Mouse (Mus musculus) CH12.LX (cell line): ENCODE data around the gene Srd5a3. TPM values are rescaled to one million over a fixed set of nuclear protein-coding genes. Genes with fewer than 3 reads are reported as not detected.

Experiments used
- DNase-seq: peaks from one replicate; pipeline ENCODE4 v3.0.0-alpha.2; 2013; ENCODE audit errors: extremely low read depth
- H3K27ac ChIP-seq: 2 replicates; pipeline ENCODE4 v1.5.1; 2012; ENCODE audit warnings: low read depth, mild to moderate bottlenecking, control low read depth, moderate library complexity; ENCODE audit not compliant: insufficient read depth
- H3K27me3 ChIP-seq: replicated peaks from 2 replicates; pipeline ENCODE3; 2012; ENCODE audit warnings: inconsistent platforms
- H3K36me3 ChIP-seq, 2 experiments: replicated peaks in 1 of 2; 2 replicates each; pipeline versions ENCODE3 to v1.6.1; 2012; ENCODE audit warnings: inconsistent platforms in 1 of 2, low read length in 1 of 2, mild to moderate bottlenecking in 1 of 2, mixed read lengths in 1 of 2, moderate library complexity in 1 of 2; ENCODE audit not compliant: control insufficient read depth in 1 of 2, insufficient read depth in 1 of 2
- H3K4me1 ChIP-seq, 2 experiments: 2 replicates each; pipeline ENCODE4 v1.6.1; 2012; ENCODE audit warnings: inconsistent platforms in 1 of 2, moderate library complexity in 1 of 2; ENCODE audit not compliant: insufficient read depth in 2 of 2, control insufficient read depth in 1 of 2
- H3K4me2 ChIP-seq: 2 replicates; pipeline ENCODE4 v1.6.1; 2012; ENCODE audit warnings: low read depth, mild to moderate bottlenecking, control low read depth; ENCODE audit not compliant: poor library complexity, insufficient read depth, severe bottlenecking
- H3K4me3 ChIP-seq, 3 experiments: fragments of 150-350 bp in 1 of 3; sonication (generic) in 1 of 3; replicated peaks in 1 of 3; 2 replicates each; pipeline versions ENCODE3 to v1.5.1; 2011 to 2012; ENCODE audit warnings: low read depth in 2 of 3, low read length in 2 of 3, mild to moderate bottlenecking in 2 of 3, moderate library complexity in 2 of 3, control low read depth in 1 of 3, improper control_type of control experiment in 1 of 3, inconsistent platforms in 1 of 3, mixed read lengths in 1 of 3; ENCODE audit not compliant: poor library complexity in 1 of 3
- H3K79me2 ChIP-seq: replicated peaks from 2 replicates; pipeline ENCODE4 v1.6.1; 2012; ENCODE audit warnings: mild to moderate bottlenecking, moderate library complexity; ENCODE audit not compliant: control insufficient read depth, poor library complexity, insufficient read depth, severe bottlenecking; ENCODE audit errors: extremely low read depth
- H3K9ac ChIP-seq: 2 replicates; pipeline ENCODE4 v1.6.1; 2012; ENCODE audit warnings: low read depth, mild to moderate bottlenecking, control low read depth, moderate library complexity; ENCODE audit not compliant: insufficient read depth
- H3K9me3 ChIP-seq: replicated peaks from 2 replicates; pipeline ENCODE3; 2012; ENCODE audit warnings: low read length, inconsistent platforms, mixed read lengths
- CHD1 ChIP-seq: IDR thresholded peaks from 2 replicates; pipeline ENCODE4 v1.6.1; 2012; ENCODE audit warnings: low read depth, low read length, improper control_type of control experiment, inconsistent platforms
- CHD2 ChIP-seq: IDR thresholded peaks from 2 replicates; pipeline ENCODE4 v1.6.1; 2011; ENCODE audit warnings: low read length, improper control_type of control experiment
- CTCF ChIP-seq, 2 experiments: IDR thresholded peaks in 1 of 2; conservative IDR thresholded peaks in 1 of 2; 2 replicates each; pipeline ENCODE4 v1.5.1; 2011 to 2012; ENCODE audit warnings: low read depth in 2 of 2, low read length in 2 of 2, improper control_type of control experiment in 1 of 2, inconsistent platforms in 1 of 2, mild to moderate bottlenecking in 1 of 2, moderate library complexity in 1 of 2
- ETS1 ChIP-seq: conservative IDR thresholded peaks from 2 replicates; pipeline ENCODE4 v1.6.1; 2012; ENCODE audit warnings: low read depth, mild to moderate bottlenecking, inconsistent platforms, low read length, improper control_type of control experiment, moderate library complexity
- GABPA ChIP-seq: IDR thresholded peaks from 2 replicates; pipeline ENCODE4 v1.6.1; 2012; ENCODE audit warnings: low read depth, low read length, improper control_type of control experiment, inconsistent platforms; ENCODE audit not compliant: insufficient replicate concordance
- HCFC1 ChIP-seq: IDR thresholded peaks from 2 replicates; pipeline ENCODE4 v1.6.1; 2012; ENCODE audit warnings: low read depth, mild to moderate bottlenecking, inconsistent platforms, low read length, improper control_type of control experiment
- JUND ChIP-seq: conservative IDR thresholded peaks from 2 replicates; pipeline ENCODE4 v1.6.1; 2011; ENCODE audit warnings: low read depth, low read length, improper control_type of control experiment
- KAT2A ChIP-seq: IDR thresholded peaks from 2 replicates; pipeline ENCODE4 v1.6.1; 2012; ENCODE audit warnings: low read length, improper control_type of control experiment, inconsistent platforms; ENCODE audit not compliant: insufficient replicate concordance
- MAX ChIP-seq: IDR thresholded peaks from 2 replicates; pipeline ENCODE4 v1.6.1; 2011; ENCODE audit warnings: low read length, improper control_type of control experiment
- MAZ ChIP-seq: IDR thresholded peaks from 2 replicates; pipeline ENCODE4 v1.6.1; 2012; ENCODE audit warnings: low read depth, mild to moderate bottlenecking, inconsistent platforms, low read length, improper control_type of control experiment, moderate library complexity
- MEF2A ChIP-seq: IDR thresholded peaks from 2 replicates; pipeline ENCODE4 v1.6.1; 2014; ENCODE audit warnings: low read depth, mild to moderate bottlenecking, inconsistent platforms, low read length, improper control_type of control experiment, borderline replicate concordance
- MXI1 ChIP-seq: IDR thresholded peaks from 2 replicates; pipeline ENCODE4 v1.6.1; 2011; ENCODE audit warnings: mild to moderate bottlenecking, low read depth, low read length, improper control_type of control experiment
- MYC ChIP-seq: IDR thresholded peaks from 2 replicates; pipeline ENCODE4 v1.6.1; 2011; ENCODE audit warnings: low read depth, mild to moderate bottlenecking, improper control_type of control experiment, low read length
- NELFE ChIP-seq: IDR thresholded peaks from 2 replicates; pipeline ENCODE4 v1.6.1; 2011; ENCODE audit warnings: low read depth, low read length, improper control_type of control experiment
- NRF1 ChIP-seq: IDR thresholded peaks from 2 replicates; pipeline ENCODE4 v1.6.1; 2014; ENCODE audit warnings: low read depth, mild to moderate bottlenecking, inconsistent platforms, low read length, improper control_type of control experiment, moderate library complexity
- PAX5 ChIP-seq: IDR thresholded peaks from 2 replicates; pipeline ENCODE4 v1.6.1; 2012; ENCODE audit warnings: low read length, inconsistent platforms, mixed read lengths
- POLR2A ChIP-seq: IDR thresholded peaks from 2 replicates; pipeline ENCODE4 v1.6.1; 2011; ENCODE audit warnings: low read depth, mild to moderate bottlenecking, improper control_type of control experiment, low read length
- POLR2AphosphoS2 ChIP-seq: IDR thresholded peaks from 2 replicates; pipeline ENCODE4 v1.6.1; 2011; ENCODE audit warnings: low read depth, low read length, improper control_type of control experiment
- RAD21 ChIP-seq: IDR thresholded peaks from 2 replicates; pipeline ENCODE4 v1.6.1; 2011; ENCODE audit warnings: low read depth, mild to moderate bottlenecking, low read length, improper control_type of control experiment, moderate library complexity
- TBP ChIP-seq: conservative IDR thresholded peaks from 2 replicates; pipeline ENCODE4 v1.6.1; 2011; ENCODE audit warnings: low read depth, low read length, improper control_type of control experiment
- TCF12 ChIP-seq: IDR thresholded peaks from 2 replicates; pipeline ENCODE4 v1.6.1; 2014; ENCODE audit warnings: low read depth, mild to moderate bottlenecking, inconsistent platforms, low read length, improper control_type of control experiment
- ZC3H11A ChIP-seq: IDR thresholded peaks from 2 replicates; pipeline ENCODE4 v1.6.1; 2012; ENCODE audit warnings: low read depth, mild to moderate bottlenecking, inconsistent platforms, low read length, improper control_type of control experiment
- ZKSCAN1 ChIP-seq: IDR thresholded peaks from 2 replicates; pipeline ENCODE4 v1.6.1; 2012; ENCODE audit warnings: low read depth, inconsistent platforms, low read length, improper control_type of control experiment, borderline replicate concordance
- ZMIZ1 ChIP-seq: IDR thresholded peaks from 2 replicates; pipeline ENCODE4 v1.6.1; 2012; ENCODE audit warnings: low read depth, mild to moderate bottlenecking, inconsistent platforms, low read length, improper control_type of control experiment
- ZNF384 ChIP-seq: IDR thresholded peaks from 2 replicates; pipeline ENCODE4 v1.6.1; 2012; ENCODE audit warnings: low read depth, low read length, improper control_type of control experiment, inconsistent platforms
- dilution Hi-C: fragments of 300-500 bp; cut with MboI; formaldehyde crosslinking; loops from 2 replicates; pipeline ENCODE4 v1.14.3; 2020; ENCODE audit warnings: low sequenced_read_pairs; ENCODE audit not compliant: extremely low pct_unique_long_range_greater_than_20kb, extremely low pct_ligation_motif_present
- in situ Hi-C: fragments of 300-500 bp; cut with MboI; formaldehyde crosslinking; loops from 3 replicates; pipeline ENCODE4 v1.14.3; 2019; ENCODE audit warnings: low sequenced_read_pairs, low pct_ligation_motif_present, low pct_unique_long_range_greater_than_20kb, mixed read lengths
- polyA plus RNA-seq: library from polyadenylated mRNA; unstranded; fragments of >175 nt; gene quantifications from 2 replicates; pipeline ENCODE4 v1.2.1, GENCODE M21; 2012; ENCODE audit warnings: low read depth; ENCODE audit not compliant: insufficient read length
- total RNA-seq, 2 experiments: library from RNA; depleted of rRNA; stranded (reverse); fragments of 300-350 nt in 1 of 2; fragments of >200 nt in 1 of 2; gene quantifications; 2 replicates each; pipeline ENCODE4 v1.2.3; 2012 to 2014

Srd5a3 gene
- total and polyA plus RNA-seq, 3 experiments, result 10.4 to 19.9 (median 18.8) TPM

DNA sequence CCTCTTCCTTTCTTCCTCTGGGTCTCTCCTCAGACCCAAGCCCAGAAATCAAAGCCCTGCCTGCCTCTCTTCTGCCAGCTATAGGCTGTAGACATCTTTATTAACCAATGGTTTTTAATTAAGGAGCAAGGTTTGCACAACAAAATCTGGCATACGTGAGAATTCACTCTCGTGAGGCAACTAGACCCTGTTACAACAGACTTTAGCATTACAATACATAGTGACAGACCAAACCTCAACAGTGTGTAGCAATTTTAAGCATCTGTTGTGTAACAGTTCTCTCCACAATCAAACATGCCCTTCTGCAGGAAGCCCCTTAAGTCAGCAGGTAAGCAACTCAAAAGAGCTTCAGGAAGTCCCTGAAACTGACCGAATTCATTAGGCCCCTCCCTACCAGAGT lies 3.8 kb upstream of the Srd5a3 start:
- DNase-seq, result no peak
- no peaks in the 10 kb centered on the region for H3K36me3 ChIP-seq
- in situ Hi-C loops, result no loop called here
- H3K27ac ChIP-seq, result no peak overlapping the region
- 0 out of 2 replicates have a peak, but pooled peaks cover under 1% of the 10 kb centered on the region for H3K79me2 ChIP-seq
- no peaks in the 10 kb centered on the region for H3K27me3 ChIP-seq
- no peaks in the 10 kb centered on the region for H3K9me3 ChIP-seq
- no peak overlapping the region for H3K4me3 ChIP-seq
- no peak overlapping the region for H3K9ac ChIP-seq
- dilution Hi-C loops, result no loop called here
- no peak overlapping the region for H3K4me2 ChIP-seq
- TF ChIP-seq ZMIZ1, result no peak
- TF ChIP-seq MAX, result no peak
- no peak for TF ChIP-seq CHD1
- TF ChIP-seq JUND, result no peak
- no peak for TF ChIP-seq CTCF (conservative IDR thresholded peaks at IDR 0.05 in 1 of 2, IDR thresholded peaks at IDR 0.05 in 1 of 2; ENCODE audit: low read depth in 2 of 2, low read length in 2 of 2)
- TF ChIP-seq CHD2, result no peak
- TF ChIP-seq MAZ, result no peak
- TF ChIP-seq PAX5, result no peak
- TF ChIP-seq ETS1, result no peak
- TF ChIP-seq HCFC1, result no peak
- no peak for TF ChIP-seq ZKSCAN1
- TF ChIP-seq MEF2A, result no peak
- no peak for TF ChIP-seq ZNF384
- no peak for TF ChIP-seq TCF12
- TF ChIP-seq KAT2A, result no peak
- TF ChIP-seq NELFE, result no peak
- no peak for TF ChIP-seq ZC3H11A
- no peak for TF ChIP-seq NRF1
- no peak for TF ChIP-seq MXI1
- H3K4me1 ChIP-seq, result peaks cover 3 to 17% of the 10 kb centered on the region in 2 experiments; a peak in 3 of 4 replicates

- in situ Hi-C loops (no loop called here), dilution Hi-C loops (no loop called here)
- Histone ChIP-seq H3K79me2 (0 out of 2 replicates have a peak, but pooled peaks cover 2% of the 10 kb centered on the region), H3K27ac (no peak overlapping the region), H3K36me3 (peaks cover 0 to 3% of the 10 kb centered on the region in 2 experiments), H3K4me1 (peaks cover 3 to 19% of the 10 kb centered on the region in 2 experiments; a peak in 3 of 4 replicates), H3K9me3 (no peaks in the 10 kb centered on the region), H3K4me2 (no peak overlapping the region), H3K9ac (no peak overlapping the region), H3K4me3 (no peak overlapping the region), H3K27me3 (no peaks in the 10 kb centered on the region)
- no peak for TF ChIP-seq CHD2
- no peak for TF ChIP-seq ZC3H11A
- no peak for TF ChIP-seq TBP
- no peak for TF ChIP-seq GABPA
- no peak for TF ChIP-seq POLR2AphosphoS2
- TF ChIP-seq MYC, result no peak
- no peak for TF ChIP-seq POLR2A
- TF ChIP-seq NRF1, result no peak
- no peak for TF ChIP-seq HCFC1
- TF ChIP-seq RAD21, result no peak
- DNase-seq, result no peak
Observed at GRCm38 (mm10) chr5:76137586-76137985, 2.5 kb upstream of the Srd5a3 start.
